Mouse (Mus musculus) ES-E14 (cell line): Measurements from ENCODE around the gene Tjp2.

Experiments
- CHD2 ChIP-seq: IDR thresholded peaks from 2 replicates; pipeline ENCODE4 v1.6.1; 2014; ENCODE audit warnings: mild to moderate bottlenecking, low read depth, low read length, inconsistent platforms
- HCFC1 ChIP-seq: IDR thresholded peaks from 2 replicates; pipeline ENCODE4 v1.6.1; 2012; ENCODE audit warnings: low read length, inconsistent platforms, borderline replicate concordance; ENCODE audit not compliant: insufficient read depth
- MAFK ChIP-seq: IDR thresholded peaks from 2 replicates; pipeline ENCODE4 v1.6.1; 2014; ENCODE audit warnings: mild to moderate bottlenecking, low read depth, low read length, inconsistent platforms; ENCODE audit not compliant: insufficient read depth
- ZC3H11A ChIP-seq: IDR thresholded peaks from 2 replicates; pipeline ENCODE4 v1.6.1; 2012; ENCODE audit warnings: low read depth, mild to moderate bottlenecking, inconsistent platforms, low read length, borderline replicate concordance
- ZNF384 ChIP-seq: IDR thresholded peaks from 2 replicates; pipeline ENCODE4 v1.6.1; 2012; ENCODE audit warnings: low read depth, low read length, inconsistent platforms

DNA sequence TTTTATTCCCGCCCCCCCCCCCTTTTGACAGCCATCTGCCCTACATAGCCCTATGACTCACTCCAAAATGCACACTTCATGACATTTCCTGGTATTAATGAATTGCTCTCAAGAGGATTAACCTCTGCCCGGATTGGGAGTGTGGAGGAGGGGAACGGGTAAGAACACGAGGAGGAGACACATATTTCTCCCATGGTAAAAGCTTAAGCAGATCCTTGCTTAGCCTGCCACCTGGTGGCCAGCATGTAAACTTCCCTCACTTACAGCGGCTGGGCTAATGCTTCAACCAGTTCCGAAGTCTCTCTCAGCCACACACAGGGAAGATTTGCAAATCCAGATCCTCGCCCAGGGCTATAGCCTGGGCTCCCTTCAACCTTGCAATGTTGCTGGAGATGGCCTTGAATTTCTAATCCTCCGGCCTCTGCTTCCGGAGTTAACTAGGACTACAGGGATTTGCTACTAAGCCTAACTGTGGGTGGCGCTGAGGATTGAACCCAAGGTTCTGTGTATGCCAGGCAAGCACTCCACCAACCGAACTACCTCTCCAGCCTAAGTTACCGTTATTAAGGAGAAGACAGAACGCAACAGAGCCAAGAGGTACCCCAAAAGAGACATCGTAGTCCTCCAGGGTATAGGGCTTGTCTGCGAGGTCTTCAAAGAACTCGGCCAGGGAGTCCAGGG, 47.1 kb upstream of the Tjp2 start:
- TF ChIP-seq ZNF384 (no peak), ZC3H11A (peak; percentile 86), MAFK (no peak), CHD2 (no peak), HCFC1 (no peak)
